Mouse (Mus musculus) liver, postnatal 0 days (tissue): ENCODE data around the gene Fzr1. TPM values are rescaled to one million over a fixed set of nuclear protein-coding genes. Genes with fewer than 3 reads are reported as not detected.
A peak's percentile ranks its signal among the peaks of the same experiment; 100 is the strongest.

Experiments used
- ATAC-seq: fragments of 200-750 bp; cut with Nextera tagmentation; 2 replicates; pipeline ENCODE4 v1.8.0; 2017; ENCODE audit warnings: mild to moderate bottlenecking, moderate library complexity
- DNase-seq: peaks from one replicate; pipeline ENCODE4 v3.0.0-alpha.2; 2016
- H3K27ac ChIP-seq: fragments of 300-500 bp; sonication (generic); 2 replicates; pipeline ENCODE4 v1.5.1; 2014; ENCODE audit warnings: antibody characterized with exemption, moderate library complexity, mild to moderate bottlenecking, low read depth
- H3K27me3 ChIP-seq: fragments of 300-500 bp; sonication (generic); 2 replicates; pipeline ENCODE4 v1.6.1; 2014; ENCODE audit warnings: low read length, control low read depth, mixed read lengths; ENCODE audit not compliant: insufficient read depth
- H3K36me3 ChIP-seq: fragments of 300-500 bp; sonication (generic); replicated peaks from 2 replicates; pipeline ENCODE4 v1.6.1; 2014; ENCODE audit warnings: mild to moderate bottlenecking, control low read depth, low read length, moderate library complexity, mixed read lengths; ENCODE audit not compliant: insufficient read depth
- H3K4me1 ChIP-seq: fragments of 300-500 bp; sonication (generic); 2 replicates; pipeline ENCODE4 v1.6.1; 2014; ENCODE audit warnings: antibody characterized with exemption, mild to moderate bottlenecking, control low read depth; ENCODE audit not compliant: insufficient read depth
- H3K4me2 ChIP-seq: fragments of 300-500 bp; sonication (generic); 2 replicates; pipeline ENCODE4 v1.6.1; 2014; ENCODE audit warnings: low read depth, mild to moderate bottlenecking, low read length, moderate library complexity, mixed read lengths
- H3K4me3 ChIP-seq: fragments of 300-500 bp; sonication (generic); 2 replicates; pipeline ENCODE4 v1.5.1; 2014; ENCODE audit warnings: low read depth, low read length
- H3K9ac ChIP-seq: fragments of 300-500 bp; sonication (generic); replicated peaks from 2 replicates; pipeline ENCODE4 v1.6.1; 2014; ENCODE audit warnings: mild to moderate bottlenecking, moderate library complexity
- H3K9me3 ChIP-seq: fragments of 300-500 bp; sonication (generic); 2 replicates; pipeline ENCODE4 v1.6.1; 2016; ENCODE audit warnings: mild to moderate bottlenecking, control low read depth, low read length, mixed read lengths
- CTCF ChIP-seq: sonication (generic); IDR thresholded peaks from 2 replicates; pipeline ENCODE4 v1.5.1; 2016; ENCODE audit warnings: antibody characterized with exemption, low read depth
- EP300 ChIP-seq: IDR thresholded peaks from 2 replicates; pipeline ENCODE4 v1.6.1; 2016; ENCODE audit warnings: antibody characterized with exemption, low read depth, mild to moderate bottlenecking
- WGBS: fragments of 180-500 bp; shearing (Covaris S2); extraction: QIAGEN DNeasy Blood & Tissue Kit; methylation state at CpG from one replicate; pipeline ENCODE4 v1.1.7; 2014; ENCODE audit not compliant: insufficient replicate concordance; 5-methylcytosine and 5-hydroxymethylcytosine counted together
- polyA plus RNA-seq: library from polyadenylated mRNA; unstranded; fragments of >200 nt; fragmentation: Nextera tagmentation; extraction: Ambion mirVana; gene quantifications from 2 replicates; pipeline ENCODE4 v1.2.1, GENCODE M21; 2015

Gene Fzr1
- polyA plus RNA-seq, 1 experiment from 2014 or later = 69.7 TPM

- WGBS = 75% methylated on average over 22 of the region's 22 CpGs
- H3K9me3 ChIP-seq = no peaks in the 10 kb centered on the region
- peak overlapping the region; percentile 71; the same call in 1 of the 2 replicates for H3K27ac ChIP-seq
- H3K4me2 ChIP-seq = no peak overlapping the region
- ATAC-seq (no peak), DNase-seq (no peak)
- H3K36me3 ChIP-seq = peaks cover 34% of the 10 kb centered on the region
- H3K4me1 ChIP-seq = peaks cover 14% of the 10 kb centered on the region
- H3K4me3 ChIP-seq = no peak overlapping the region
- H3K9ac ChIP-seq = no peak overlapping the region
- H3K27me3 ChIP-seq = no peaks in the 10 kb centered on the region
- TF ChIP-seq EP300 = no peak
- TF ChIP-seq CTCF = no peak
Observed at GRCm38 (mm10) chr10:81400371-81401204, 22.3 kb upstream of the Fzr1 start.

DNA sequence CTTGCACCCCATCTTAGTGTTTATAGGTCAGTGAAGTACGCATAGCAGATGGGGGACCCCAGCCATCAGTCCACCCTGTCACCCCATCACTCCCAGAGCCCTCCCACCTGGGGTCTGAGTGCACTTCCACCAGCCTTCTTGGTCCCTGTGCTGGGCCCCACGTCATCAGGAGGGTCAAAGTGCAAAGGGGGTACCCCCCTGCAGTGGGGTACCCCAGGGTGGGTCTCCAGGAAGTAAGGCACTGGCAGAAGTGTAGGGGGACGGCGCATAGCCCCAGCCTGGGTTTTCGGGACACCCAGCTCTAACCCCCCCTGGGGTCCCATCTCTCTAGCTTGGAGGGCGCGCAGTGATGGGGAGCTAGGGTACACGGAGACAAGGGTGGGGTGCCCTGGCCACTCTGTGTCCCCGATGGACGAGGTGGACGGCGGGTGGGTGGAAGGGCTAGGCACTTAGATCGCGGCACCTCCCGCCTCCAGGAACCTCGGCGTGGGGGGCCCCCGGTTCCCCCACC lies 21.5 kb upstream of the Fzr1 start:
- ATAC-seq (no peak), DNase-seq (no peak)
- peaks cover 14% of the 10 kb centered on the region for H3K4me1 ChIP-seq
- no peak overlapping the region for H3K9ac ChIP-seq
- TF ChIP-seq CTCF = no peak
- TF ChIP-seq EP300 = no peak
- H3K36me3 ChIP-seq = peaks cover 31% of the 10 kb centered on the region
- H3K27me3 ChIP-seq = no peaks in the 10 kb centered on the region
- no peak overlapping the region for H3K4me3 ChIP-seq
- H3K4me2 ChIP-seq = no peak overlapping the region
- H3K27ac ChIP-seq = no peak overlapping the region
- no peaks in the 10 kb centered on the region for H3K9me3 ChIP-seq
- WGBS = 79% methylated on average over 18 of the region's 18 CpGs

GRCm38 (mm10) chr10:81399296-81399695 lies 21.0 kb upstream of the Fzr1 start:
- Histone ChIP-seq H3K4me2 (no peak overlapping the region), H3K9me3 (no peaks in the 10 kb centered on the region), H3K27me3 (no peaks in the 10 kb centered on the region), H3K4me3 (no peak overlapping the region), H3K27ac (no peak overlapping the region), H3K4me1 (peaks cover 13% of the 10 kb centered on the region), H3K36me3 (peaks cover 27% of the 10 kb centered on the region), H3K9ac (no peak overlapping the region)
- TF ChIP-seq EP300 (no peak), CTCF (no peak)
- WGBS = 81% methylated on average over 5 of the region's 5 CpGs
- ATAC-seq = no peak
- DNase-seq = no peak

GRCm38 (mm10) chr10:81396749-81397148 lies 18.4 kb upstream of the Fzr1 start:
- 72% methylated on average over 5 of the region's 5 CpGs for WGBS
- peaks cover 25% of the 10 kb centered on the region for H3K36me3 ChIP-seq
- no peak for DNase-seq
- TF ChIP-seq CTCF (no peak), EP300 (no peak)
- H3K27me3 ChIP-seq = no peaks in the 10 kb centered on the region
- peaks cover 23% of the 10 kb centered on the region for H3K4me1 ChIP-seq
- no peaks in the 10 kb centered on the region for H3K9me3 ChIP-seq
- no peak overlapping the region for H3K4me3 ChIP-seq
- ATAC-seq = no peak
- no peak overlapping the region; the same call in 1 of the 2 replicates for H3K9ac ChIP-seq
- no peak overlapping the region for H3K27ac ChIP-seq
- no peak overlapping the region for H3K4me2 ChIP-seq

GRCm38 (mm10) chr10:81395865-81396264 lies 17.5 kb upstream of the Fzr1 start:
- H3K27me3 ChIP-seq = no peaks in the 10 kb centered on the region
- no peaks in the 10 kb centered on the region for H3K9me3 ChIP-seq
- no peak overlapping the region for H3K27ac ChIP-seq
- H3K4me2 ChIP-seq = no peak overlapping the region
- peaks cover 24% of the 10 kb centered on the region for H3K36me3 ChIP-seq
- ATAC-seq = no peak
- TF ChIP-seq EP300 = no peak
- TF ChIP-seq CTCF = no peak
- peaks cover 18% of the 10 kb centered on the region for H3K4me1 ChIP-seq
- WGBS = 94% methylated on average over 4 of the region's 4 CpGs
- H3K4me3 ChIP-seq = no peak overlapping the region
- no peak for DNase-seq
- no peak overlapping the region for H3K9ac ChIP-seq

DNA sequence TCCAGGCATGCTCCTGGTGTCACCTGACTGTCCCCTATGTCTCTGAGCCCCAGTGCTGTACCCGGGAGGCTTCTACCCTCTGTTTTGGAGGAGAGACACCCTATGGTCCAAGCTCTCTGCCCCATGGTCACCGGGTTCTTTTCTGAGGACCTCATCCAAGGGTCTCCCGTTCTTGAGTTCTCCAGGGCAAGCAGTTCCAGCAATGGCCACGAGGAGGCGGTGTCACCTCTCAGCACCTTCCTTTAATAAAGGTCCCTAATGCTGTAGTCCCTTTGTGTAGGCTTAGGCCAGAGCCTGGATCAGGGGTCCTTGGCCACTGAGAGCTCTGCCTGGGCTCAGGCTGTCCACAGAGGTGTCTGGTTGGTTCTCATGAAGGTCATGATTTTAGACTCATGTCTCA lies 16.8 kb upstream of the Fzr1 start:
- Histone ChIP-seq H3K4me1 (peaks cover 18% of the 10 kb centered on the region), H3K4me3 (no peak overlapping the region), H3K9ac (no peak overlapping the region), H3K27ac (no peak overlapping the region), H3K4me2 (no peak overlapping the region), H3K9me3 (no peaks in the 10 kb centered on the region), H3K36me3 (peaks cover 17% of the 10 kb centered on the region), H3K27me3 (no peaks in the 10 kb centered on the region)
- ATAC-seq (no peak; the same call in 1 of the 2 replicates), DNase-seq (peak; percentile 83)
- WGBS = 12% methylated on average over 5 of the region's 5 CpGs
- TF ChIP-seq CTCF (peak; percentile 97), EP300 (no peak)
